Mouse (Mus musculus) CD4-positive helper T cell, adult 2 months (primary cell): ENCODE data around the gene Olfr554.
"Not testable (repeated sequence)": the region's sequence is repeated elsewhere in the genome, so short reads cannot be mapped to it uniquely, and the experiment has no call there.

Experiments used
- DNase-seq: peaks from one replicate; pipeline ENCODE4 v3.0.0-alpha.2; 2012; ENCODE audit warnings: low read depth, missing footprints, low spot score

Olfr554 gene

DNA sequence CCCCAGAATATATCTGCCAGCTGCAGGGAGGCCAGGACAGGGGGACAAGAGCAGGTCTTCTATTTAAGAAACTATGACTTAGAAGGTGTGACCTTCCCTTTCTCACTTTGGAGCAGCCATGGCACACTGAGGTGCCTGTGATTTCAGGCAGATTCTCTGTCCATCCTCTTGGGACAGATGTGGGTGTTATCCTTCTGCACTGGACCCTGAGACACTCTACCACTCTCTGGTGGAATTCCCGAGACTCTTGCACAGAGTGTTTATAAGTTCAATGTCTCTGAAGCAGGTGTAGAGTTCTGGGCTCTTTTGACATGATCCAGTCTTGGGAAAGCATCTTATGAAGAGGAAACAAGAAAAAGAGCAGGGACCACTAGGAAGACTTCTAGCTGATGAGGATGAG, at the start of gene Olfr554:
Gene Olfr554, plus strand, starts transcription at position 301 of the 400 bp plus-strand sequence.
- no peak for DNase-seq

- no peak for DNase-seq
These were observed 46.4 kb upstream of the Olfr554 start, which contains the start of gene Olfr551 for GRCm38 (mm10) chr7:102591786-102592185. TSS of gene Olfr551 (minus strand) at chr7:102591886.

GRCm38 (mm10) chr7:102597378-102598031, 40.7 kb upstream of the Olfr554 start, which contains the start of gene Olfr552:
TSS of gene Olfr552 (plus strand) at chr7:102597770.
- no peak for DNase-seq

DNA sequence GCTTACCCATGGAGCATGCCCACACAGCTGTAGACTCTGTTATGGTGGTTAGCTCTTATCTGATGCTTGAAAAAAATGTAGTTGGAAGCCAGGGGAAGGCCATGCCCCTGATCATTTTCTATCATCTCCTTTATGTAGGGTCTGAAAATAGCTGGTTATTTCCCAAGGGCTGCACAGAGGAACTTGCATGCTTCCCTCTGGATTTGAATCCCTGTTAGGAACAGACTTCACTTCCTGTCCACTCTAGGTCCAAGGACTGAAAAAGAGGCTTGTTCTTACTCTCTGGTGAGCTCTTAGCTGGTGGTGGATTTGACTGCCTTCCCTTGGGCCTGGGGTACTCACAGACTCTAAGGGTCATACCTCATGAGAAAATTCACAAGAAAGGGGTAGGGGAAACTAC, 20.1 kb upstream of the Olfr554 start, which contains the start of gene Olfr553:
Gene Olfr553, minus strand, starts transcription at position 101 of the 400 bp plus-strand sequence.
- DNase-seq, result no peak

DNA sequence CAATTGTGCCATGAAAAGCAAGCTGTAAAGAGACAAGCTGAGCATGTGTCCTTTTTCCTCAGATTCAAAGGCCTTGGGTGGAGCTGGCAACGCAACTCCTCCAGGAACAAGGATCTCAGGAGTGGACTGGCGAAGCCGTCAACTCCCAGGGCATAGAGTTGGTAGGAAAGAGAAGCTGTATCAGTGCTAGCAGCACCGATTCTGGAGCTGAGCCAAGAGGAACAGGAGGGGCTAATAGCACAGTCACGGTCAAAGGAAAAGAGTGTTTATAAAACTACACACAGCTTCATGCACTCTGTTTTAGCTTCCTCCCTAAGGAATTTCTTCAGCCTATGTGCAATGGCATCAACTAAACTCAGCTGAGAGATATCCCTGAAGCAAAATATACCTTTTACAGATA, 18.6 kb upstream of the Olfr554 start:
- no peak for DNase-seq

DNA sequence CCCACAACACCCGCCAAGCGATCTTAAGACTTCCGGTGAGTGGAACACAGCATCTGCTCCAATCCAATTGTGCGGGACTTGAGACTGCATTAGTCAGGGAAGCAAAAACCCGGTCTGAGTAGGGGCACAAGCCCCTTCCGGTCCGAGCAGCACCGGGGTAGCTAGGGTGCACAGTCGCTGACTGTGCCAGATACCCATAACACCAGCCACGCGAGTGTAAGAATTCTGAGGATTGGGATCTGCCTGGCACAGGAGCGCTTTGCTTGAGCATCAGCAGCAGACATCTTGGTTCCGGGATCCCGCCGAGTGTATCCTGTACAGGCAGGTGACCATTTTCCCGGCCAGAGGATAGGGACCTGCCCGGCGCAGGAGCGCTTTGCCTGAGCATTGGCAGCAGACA, 17.9 kb upstream of the Olfr554 start:
- not testable (repeated sequence) for DNase-seq

DNA sequence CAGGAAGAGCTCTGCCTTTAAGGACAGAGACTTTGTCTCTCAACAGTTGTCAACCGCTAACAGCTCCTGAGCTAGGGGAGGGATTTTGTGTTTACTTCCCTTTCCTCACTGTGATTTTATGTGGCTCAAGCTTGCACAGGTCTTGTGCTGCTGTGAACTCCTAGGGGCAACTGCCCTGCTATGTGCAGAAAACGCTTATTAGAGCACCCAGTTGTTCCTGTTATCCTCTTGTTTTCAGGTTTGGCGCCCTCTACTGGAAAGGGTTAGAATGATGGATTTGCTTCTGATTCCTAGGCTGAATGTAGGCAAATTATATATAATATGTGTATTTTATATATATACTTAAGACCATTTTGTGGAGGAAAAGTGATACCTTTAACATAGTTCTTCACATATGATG, 1.6 kb upstream of the Olfr554 start:
- DNase-seq, result peak; percentile 61

DNA sequence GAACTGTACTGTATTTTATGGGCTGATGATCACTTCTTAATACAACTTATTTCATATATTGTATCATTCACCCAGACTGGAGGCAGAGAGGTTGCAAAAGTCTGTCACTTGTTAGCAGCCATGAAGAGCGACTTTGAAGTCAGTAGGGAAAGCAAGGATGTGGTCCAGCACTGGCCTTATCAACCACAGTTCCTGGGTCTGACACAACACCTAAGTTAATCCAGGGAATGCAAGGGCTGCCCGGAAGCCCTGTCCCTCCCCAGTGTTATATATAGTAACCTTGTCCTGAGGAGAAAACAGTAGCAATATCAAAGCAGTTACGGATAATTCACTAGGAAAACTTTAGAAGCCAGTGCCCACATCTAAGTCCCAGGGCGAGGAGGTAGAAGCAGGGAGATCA, 6.7 kb downstream of the Olfr554 start:
- DNase-seq, result not testable (repeated sequence)

DNA sequence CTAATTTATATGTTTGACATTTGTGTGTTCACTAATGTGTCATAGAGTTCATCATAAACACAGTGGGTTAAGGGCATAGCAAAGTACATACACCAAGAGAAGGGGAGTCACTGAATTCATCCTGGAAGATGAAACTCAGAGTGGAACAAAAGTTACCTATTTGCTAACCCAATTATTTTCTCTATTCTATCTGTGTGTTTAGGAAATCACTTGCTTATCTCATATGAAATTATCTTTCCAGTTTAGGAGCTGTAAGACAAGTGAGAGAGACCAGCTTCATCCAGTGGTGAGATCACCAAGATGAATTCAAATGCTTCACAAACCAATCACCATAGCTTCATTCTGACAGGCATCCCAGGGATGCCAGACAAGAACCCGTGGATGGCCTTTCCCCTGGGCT, 20.3 kb downstream of the Olfr554 start, which contains the start of gene Olfr555:
Gene Olfr555, plus strand, starts transcription at position 301 of the 400 bp plus-strand sequence.
- DNase-seq, result no peak

GRCm38 (mm10) chr7:102664599-102664998, 26.4 kb downstream of the Olfr554 start, which contains the start of gene Olfr556:
TSS of gene Olfr556 (plus strand) at chr7:102664899.
- no peak for DNase-seq

DNA sequence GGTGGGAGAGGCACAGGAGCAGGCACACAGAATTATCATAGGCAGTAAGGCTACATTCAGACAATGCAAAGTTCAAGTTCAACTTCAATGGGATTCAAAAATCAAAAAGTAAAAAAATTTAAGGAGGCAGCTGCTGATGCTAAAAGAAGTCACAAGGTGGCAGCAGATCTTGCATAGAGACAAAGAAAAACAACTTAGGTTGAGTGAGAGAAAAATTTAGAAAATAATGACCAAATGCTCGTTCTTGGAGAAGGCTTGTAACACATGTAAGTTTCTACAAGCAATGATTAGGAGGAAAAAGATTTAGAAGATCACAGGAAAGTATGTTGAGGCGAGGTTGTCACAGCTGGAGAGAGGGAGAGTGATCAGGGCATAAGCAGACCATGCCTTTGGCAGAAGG, 27.1 kb downstream of the Olfr554 start:
- DNase-seq, result no peak

DNA sequence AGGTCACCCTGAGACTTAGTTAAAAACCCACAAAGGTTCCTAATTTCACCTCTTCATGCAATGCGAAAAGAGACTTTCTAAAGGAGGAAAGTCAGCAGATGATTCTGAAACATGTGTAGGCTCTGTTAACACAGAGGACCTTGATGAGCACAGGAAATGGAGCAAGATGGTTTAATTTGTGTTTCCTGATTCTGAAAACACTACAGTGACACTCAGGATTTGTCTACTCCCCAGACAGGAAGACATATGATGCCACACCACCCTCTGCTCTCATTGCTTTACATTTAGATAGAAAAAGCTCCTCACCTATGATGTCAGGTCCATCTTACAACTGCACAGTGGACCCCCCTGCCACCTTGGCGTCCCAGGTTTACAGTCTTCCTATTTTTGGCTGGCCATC, 38.0 kb downstream of the Olfr554 start:
- DNase-seq, result no peak

DNA sequence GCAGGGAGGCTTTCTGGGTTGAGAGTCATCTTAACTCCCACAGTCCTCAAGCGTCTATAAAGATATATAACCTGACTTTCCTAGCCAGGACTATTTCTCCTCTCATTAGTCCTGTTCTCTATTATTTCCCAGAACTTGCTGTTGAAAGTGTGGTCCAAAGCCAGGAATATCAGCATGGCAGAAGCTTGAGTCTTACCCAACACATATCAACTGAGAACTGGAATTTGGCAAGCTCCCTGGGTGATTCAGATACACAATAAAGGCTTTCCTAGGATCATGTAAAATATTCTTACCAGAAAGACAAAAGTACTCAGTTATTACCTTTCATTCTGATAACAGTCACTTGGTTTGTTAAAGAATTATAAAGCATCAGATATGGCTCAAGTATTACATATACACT, 43.7 kb downstream of the Olfr554 start:
- no peak for DNase-seq

- peak; percentile 94 for DNase-seq
These were observed 48.8 kb downstream of the Olfr554 start, which contains the start of gene Trim68 for GRCm38 (mm10) chr7:102686944-102687501. TSS of gene Trim68 (minus strand) at chr7:102687327.
